Mouse (Mus musculus): ENCODE results near the gene Ear14. TPM values are rescaled to one million over a fixed set of nuclear protein-coding genes. Genes with fewer than 3 reads are reported as not detected.
"Not testable (repeated sequence)": the region's sequence is repeated elsewhere in the genome, so short reads cannot be mapped to it uniquely, and the experiment has no call there.

Ear14 gene
- total and polyA plus RNA-seq, 2 experiments from 2014 or later, result not detected

- Histone ChIP-seq H3K27ac (ENCODE audit: low read depth, low read length) (no peak overlapping the region), H3K4me2 (ENCODE audit: low read depth, low read length, poor library complexity, severe bottlenecking) (no peak overlapping the region), H3K9me3 (ENCODE audit: low read length) (no peaks in the 10 kb centered on the region), H3K9ac (replicated peaks; ENCODE audit: low read length, poor library complexity, severe bottlenecking) (no peak overlapping the region), H3K27me3 (ENCODE audit: insufficient read depth, low read length) (no peaks in the 10 kb centered on the region), H3K4me3 (ENCODE audit: low read depth, low read length) (no peak overlapping the region), H3K36me3 (ENCODE audit: insufficient read depth, low read length) (no peaks in the 10 kb centered on the region), H3K4me1 (ENCODE audit: insufficient read depth, low read length) (no peaks in the 10 kb centered on the region)
- 94% methylated on average over 4 of the region's 4 CpGs for WGBS
- ATAC-seq (ENCODE audit: low FRiP score) (no peak), DNase-seq (ENCODE audit: low spot score) (no peak)
- no peak for TF ChIP-seq CTCF (IDR thresholded peaks at IDR 0.05)
Observed at GRCm38 (mm10) chr14:51195681-51196080, 7.5 kb upstream of the Ear14 start.

DNA sequence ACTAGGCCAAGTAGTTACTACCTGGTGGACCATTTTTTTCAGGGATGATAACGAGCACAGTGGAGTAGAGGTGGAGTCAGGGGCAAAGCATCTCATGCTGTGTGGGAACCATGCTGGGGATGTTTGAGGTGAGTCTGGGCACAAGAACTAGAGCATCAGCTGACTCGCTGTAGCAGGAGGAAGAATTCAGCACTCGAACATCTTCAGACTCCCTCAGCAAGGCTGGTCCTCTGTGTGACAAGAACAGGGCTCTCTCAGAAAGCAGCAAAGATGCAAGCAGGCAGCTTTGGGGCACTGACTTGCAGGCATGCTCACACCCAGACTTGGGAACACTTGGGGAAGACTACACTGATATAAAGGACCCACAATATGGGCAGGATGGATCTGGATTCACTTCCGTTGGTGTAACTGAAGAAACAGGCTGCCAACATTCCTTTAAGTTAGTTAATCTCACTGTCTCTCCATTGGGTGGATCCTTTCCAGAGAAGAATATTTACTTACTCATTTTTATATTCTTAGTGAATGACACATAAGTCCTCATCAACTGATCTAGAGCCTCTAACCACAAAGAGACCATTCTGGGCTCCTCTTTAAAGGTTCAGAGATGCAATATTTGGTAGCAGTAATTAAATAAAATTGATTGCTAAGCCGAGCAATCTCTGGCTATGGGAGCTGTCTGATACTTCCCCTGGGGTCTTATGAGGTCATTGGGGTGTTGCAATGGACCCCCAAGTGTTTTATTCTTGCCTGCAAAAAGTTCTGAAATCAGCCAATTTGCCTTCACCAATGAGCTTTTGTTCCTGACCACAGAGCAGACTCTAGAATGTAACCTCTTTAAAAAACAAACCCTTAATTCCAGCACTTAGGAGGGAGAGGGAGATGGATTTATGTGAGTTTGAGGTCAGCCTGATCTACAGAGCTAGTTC is 3.8 kb upstream of the Ear14 start, which contains the start of gene Ang2:
Gene Ang2 (minus strand): TSS at position 51 of the 926 bp plus-strand sequence.
- Histone ChIP-seq H3K27ac (ENCODE audit: low read depth, low read length) (no peak within 1 kb of the TSS), H3K4me2 (ENCODE audit: low read depth, low read length, poor library complexity, severe bottlenecking) (no peak within 1 kb of the TSS), H3K4me3 (ENCODE audit: low read depth, low read length) (no peak within 1 kb of the TSS), H3K9ac (replicated peaks; ENCODE audit: low read length, poor library complexity, severe bottlenecking) (no peak within 1 kb of the TSS), H3K27me3 (ENCODE audit: insufficient read depth, low read length) (no peaks in the 10 kb centered on the region), H3K36me3 (ENCODE audit: insufficient read depth, low read length) (no peaks in the 10 kb centered on the region), H3K9me3 (ENCODE audit: low read length) (no peaks in the 10 kb centered on the region), H3K4me1 (ENCODE audit: insufficient read depth, low read length) (no peaks in the 10 kb centered on the region)
- TF ChIP-seq CTCF (IDR thresholded peaks at IDR 0.05), result no peak
- DNase-seq (ENCODE audit: low spot score) (no peak), ATAC-seq (ENCODE audit: low FRiP score) (no peak)
- 78% methylated on average over 5 of the region's 5 CpGs for WGBS

GRCm38 (mm10) chr14:51200054-51200453 is 3.1 kb upstream of the Ear14 start:
- WGBS, result 87% methylated on average over 2 of the region's 2 CpGs
- no peaks in the 10 kb centered on the region for H3K27me3 ChIP-seq (ENCODE audit: insufficient read depth, low read length)
- ATAC-seq (ENCODE audit: low FRiP score), result no peak
- no peak overlapping the region for H3K27ac ChIP-seq (ENCODE audit: low read depth, low read length)
- H3K4me3 ChIP-seq (ENCODE audit: low read depth, low read length), result no peak overlapping the region
- H3K4me1 ChIP-seq (ENCODE audit: insufficient read depth, low read length), result no peaks in the 10 kb centered on the region
- TF ChIP-seq CTCF (IDR thresholded peaks at IDR 0.05), result no peak
- no peaks in the 10 kb centered on the region for H3K36me3 ChIP-seq (ENCODE audit: insufficient read depth, low read length)
- DNase-seq (ENCODE audit: low spot score), result peak; percentile 12
- no peaks in the 10 kb centered on the region for H3K9me3 ChIP-seq (ENCODE audit: low read length)
- no peak overlapping the region for H3K4me2 ChIP-seq (ENCODE audit: low read depth, low read length, poor library complexity, severe bottlenecking)
- no peak overlapping the region for H3K9ac ChIP-seq (replicated peaks; ENCODE audit: low read length, poor library complexity, severe bottlenecking)

- WGBS, result 94% methylated on average over 2 of the region's 2 CpGs
- DNase-seq (ENCODE audit: low spot score) (no peak), ATAC-seq (ENCODE audit: low FRiP score) (no peak)
- H3K4me2 ChIP-seq (ENCODE audit: low read depth, low read length, poor library complexity, severe bottlenecking), result no peak overlapping the region
- H3K27ac ChIP-seq (ENCODE audit: low read depth, low read length), result no peak overlapping the region
- H3K9ac ChIP-seq (replicated peaks; ENCODE audit: low read length, poor library complexity, severe bottlenecking), result no peak overlapping the region
- no peaks in the 10 kb centered on the region for H3K4me1 ChIP-seq (ENCODE audit: insufficient read depth, low read length)
- H3K27me3 ChIP-seq (ENCODE audit: insufficient read depth, low read length), result no peaks in the 10 kb centered on the region
- no peak overlapping the region for H3K4me3 ChIP-seq (ENCODE audit: low read depth, low read length)
- TF ChIP-seq CTCF (IDR thresholded peaks at IDR 0.05), result no peak
- H3K36me3 ChIP-seq (ENCODE audit: insufficient read depth, low read length), result no peaks in the 10 kb centered on the region
- no peaks in the 10 kb centered on the region for H3K9me3 ChIP-seq (ENCODE audit: low read length)
Observed at GRCm38 (mm10) chr14:51200466-51200865, 2.7 kb upstream of the Ear14 start.

DNA sequence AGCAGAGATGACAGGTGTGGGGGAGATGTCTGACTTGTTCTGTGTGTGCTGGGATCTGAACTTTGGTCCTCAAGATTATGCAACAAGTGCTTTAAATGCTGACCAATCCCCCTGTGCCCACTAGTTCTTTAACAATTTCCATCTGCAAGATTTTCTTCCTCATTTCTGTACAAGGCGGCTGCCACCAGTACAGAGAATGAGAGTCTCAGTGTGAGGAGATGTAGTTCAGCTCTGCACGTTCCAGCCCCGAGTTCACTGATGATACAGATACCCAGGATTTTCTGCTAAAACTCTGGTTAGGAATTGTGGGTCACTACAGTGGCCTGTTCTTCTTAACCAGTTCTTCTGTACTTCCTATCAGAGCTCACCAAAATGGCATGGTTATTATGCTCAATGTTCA is 16.9 kb downstream of the Ear14 start:
- H3K4me1 ChIP-seq (ENCODE audit: insufficient read depth, low read length); DNase-seq (ENCODE audit: low spot score); H3K9me3 ChIP-seq (ENCODE audit: low read length); ATAC-seq (ENCODE audit: low FRiP score); H3K27me3 ChIP-seq (ENCODE audit: insufficient read depth, low read length); H3K4me3 ChIP-seq (ENCODE audit: low read depth, low read length); H3K4me2 ChIP-seq (ENCODE audit: low read depth, low read length, poor library complexity, severe bottlenecking); H3K36me3 ChIP-seq (ENCODE audit: insufficient read depth, low read length); H3K27ac ChIP-seq (ENCODE audit: low read depth, low read length); H3K9ac ChIP-seq (replicated peaks; ENCODE audit: low read length, poor library complexity, severe bottlenecking): not testable (repeated sequence)
- 94% methylated on average over 3 of the region's 3 CpGs for WGBS

DNA sequence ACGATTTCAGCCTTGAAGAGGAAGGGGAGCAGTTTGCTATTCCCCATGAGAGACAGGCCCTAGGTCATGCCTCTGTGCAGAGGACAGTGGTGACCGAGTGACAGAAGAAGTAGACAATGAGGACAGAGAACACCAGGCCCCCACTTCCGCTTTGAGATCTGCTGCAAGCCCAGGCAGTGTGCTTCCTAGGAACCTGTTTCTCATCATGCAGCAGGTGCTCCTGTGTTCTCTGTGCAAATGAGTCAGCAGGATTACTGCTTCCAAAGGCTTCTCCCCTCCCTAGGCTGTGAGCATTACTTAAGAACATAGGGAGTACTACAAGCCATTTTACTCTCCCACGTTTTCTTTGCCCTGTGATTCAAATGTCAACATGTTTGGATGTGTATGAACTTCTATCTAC is 26.5 kb downstream of the Ear14 start:
- not testable (repeated sequence) for H3K27ac ChIP-seq (ENCODE audit: low read depth, low read length); H3K4me3 ChIP-seq (ENCODE audit: low read depth, low read length); DNase-seq (ENCODE audit: low spot score); ATAC-seq (ENCODE audit: low FRiP score); H3K36me3 ChIP-seq (ENCODE audit: insufficient read depth, low read length); H3K9me3 ChIP-seq (ENCODE audit: low read length); H3K27me3 ChIP-seq (ENCODE audit: insufficient read depth, low read length); H3K9ac ChIP-seq (replicated peaks; ENCODE audit: low read length, poor library complexity, severe bottlenecking); H3K4me1 ChIP-seq (ENCODE audit: insufficient read depth, low read length); H3K4me2 ChIP-seq (ENCODE audit: low read depth, low read length, poor library complexity, severe bottlenecking)
- WGBS, result 55% methylated on average over 4 of the region's 4 CpGs

DNA sequence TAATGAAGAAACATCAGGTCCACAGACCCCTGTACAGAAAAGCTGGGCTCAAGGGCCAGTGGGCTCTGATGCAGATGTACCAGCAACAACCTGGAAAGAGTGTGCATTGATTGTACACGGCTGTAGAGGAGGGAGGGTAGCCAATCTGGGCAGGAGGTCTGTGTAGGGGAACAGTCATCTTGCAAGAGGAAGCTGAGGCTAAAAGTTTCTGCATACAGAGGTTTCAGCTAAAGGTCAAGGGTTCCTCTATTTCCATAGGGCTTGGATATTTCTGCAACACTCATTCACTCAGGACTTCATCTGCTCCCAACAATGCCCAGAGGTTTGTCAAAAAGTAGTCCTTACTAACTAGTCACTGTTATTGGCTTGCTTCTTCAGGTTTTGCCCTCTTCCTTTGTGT is 34.3 kb downstream of the Ear14 start:
- ATAC-seq (ENCODE audit: low FRiP score); H3K27ac ChIP-seq (ENCODE audit: low read depth, low read length); H3K9me3 ChIP-seq (ENCODE audit: low read length); H3K9ac ChIP-seq (replicated peaks; ENCODE audit: low read length, poor library complexity, severe bottlenecking); DNase-seq (ENCODE audit: low spot score); H3K4me3 ChIP-seq (ENCODE audit: low read depth, low read length); H3K4me1 ChIP-seq (ENCODE audit: insufficient read depth, low read length); H3K27me3 ChIP-seq (ENCODE audit: insufficient read depth, low read length); H3K4me2 ChIP-seq (ENCODE audit: low read depth, low read length, poor library complexity, severe bottlenecking); H3K36me3 ChIP-seq (ENCODE audit: insufficient read depth, low read length): not testable (repeated sequence)
- WGBS, result 76% methylated on average over 1 of the region's 1 CpGs
